Mouse (Mus musculus) liver, embryonic 14.5 days (tissue): ENCODE results near the gene Cux2. TPM values are rescaled to one million over a fixed set of nuclear protein-coding genes. Genes with fewer than 3 reads are reported as not detected.
A peak's percentile ranks its signal among the peaks of the same experiment; 100 is the strongest.

Experiments used
- ATAC-seq: fragments of 200-750 bp; cut with Nextera tagmentation; 2 replicates; pipeline ENCODE4 v1.8.0; 2017; ENCODE audit warnings: moderate number of reproducible peaks, mild to moderate bottlenecking, moderate library complexity; ENCODE audit not compliant: insufficient read depth
- DNase-seq, 3 experiments: peaks; one replicate each; pipeline ENCODE4 v3.0.0-alpha.2; 2012 to 2013; ENCODE audit warnings: low read depth in 3 of 3, low spot score in 3 of 3
- H3K27ac ChIP-seq: fragments of 300-500 bp; sonication (generic); 2 replicates; pipeline ENCODE4 v1.5.1; 2014; ENCODE audit warnings: moderate library complexity, mild to moderate bottlenecking, control low read depth, inconsistent platforms
- H3K27me3 ChIP-seq: fragments of 300-500 bp; sonication (generic); 2 replicates; pipeline ENCODE4 v1.6.1; 2014; ENCODE audit warnings: mild to moderate bottlenecking, low read length, moderate library complexity; ENCODE audit not compliant: control insufficient read depth, insufficient read depth
- H3K36me3 ChIP-seq: fragments of 300-500 bp; sonication (generic); replicated peaks from 2 replicates; pipeline ENCODE4 v1.6.1; 2014; ENCODE audit warnings: low read depth; ENCODE audit not compliant: control insufficient read depth, insufficient read depth
- H3K4me1 ChIP-seq, 2 experiments: fragments of 200-500 bp in 1 of 2; fragments of 300-500 bp in 1 of 2; sonication (generic) in 1 of 2; replicated peaks; 2 replicates each; pipeline ENCODE4 v1.6.1; 2012 to 2014; ENCODE audit warnings: antibody characterized with exemption in 1 of 2, inconsistent platforms in 1 of 2, low read length in 1 of 2; ENCODE audit not compliant: control insufficient read depth in 2 of 2, insufficient read depth in 2 of 2
- H3K4me2 ChIP-seq: fragments of 300-500 bp; sonication (generic); 2 replicates; pipeline ENCODE4 v1.6.1; 2014; ENCODE audit warnings: low read depth, mild to moderate bottlenecking, control low read depth, moderate library complexity
- H3K4me3 ChIP-seq, 2 experiments: fragments of 200-500 bp in 1 of 2; fragments of 300-500 bp in 1 of 2; sonication (generic) in 1 of 2; 2 replicates each; pipeline ENCODE4 v1.5.1; 2012 to 2014; ENCODE audit warnings: low read depth in 2 of 2, low read length in 2 of 2, mild to moderate bottlenecking in 2 of 2, control low read depth in 1 of 2, inconsistent platforms in 1 of 2, moderate library complexity in 1 of 2; ENCODE audit not compliant: insufficient read depth in 1 of 2
- H3K9ac ChIP-seq: fragments of 300-500 bp; sonication (generic); replicated peaks from 2 replicates; pipeline ENCODE4 v1.6.1; 2014; ENCODE audit warnings: mild to moderate bottlenecking, control low read depth, moderate library complexity
- H3K9me3 ChIP-seq: fragments of 300-500 bp; sonication (generic); 2 replicates; pipeline ENCODE4 v1.6.1; 2016; ENCODE audit warnings: low read length, mixed read lengths; ENCODE audit not compliant: control insufficient read depth
- CTCF ChIP-seq: IDR thresholded peaks from 2 replicates; pipeline ENCODE4 v1.5.1; 2016; ENCODE audit warnings: antibody characterized with exemption, low read depth, control low read depth
- EP300 ChIP-seq: IDR thresholded peaks from 2 replicates; pipeline ENCODE4 v1.6.1; 2016; ENCODE audit warnings: antibody characterized with exemption, low read depth
- WGBS: fragments of 180-500 bp; shearing (Covaris S2); extraction: QIAGEN DNeasy Blood & Tissue Kit; methylation state at CpG from one replicate; pipeline ENCODE4 v1.1.7; 2014; ENCODE audit not compliant: insufficient replicate concordance; 5-methylcytosine and 5-hydroxymethylcytosine counted together
- polyA plus RNA-seq, 2 experiments: library from polyadenylated mRNA; depleted of rRNA in 1 of 2; stranded (reverse) in 1 of 2; unstranded in 1 of 2; fragments of >200 nt; fragmentation: Nextera tagmentation in 1 of 2; extraction: Ambion mirVana in 1 of 2; gene quantifications; 2 replicates each; pipeline versions ENCODE4 v1.2.1 to v1.2.3; 2012 to 2014

Gene Cux2
- polyA plus RNA-seq, 2 experiments, result 1.0 to 1.4 TPM

GRCm38 (mm10) chr5:121815867-121816380 is 234.0 kb downstream of the Cux2 start:
- 68% methylated on average over 8 of the region's 8 CpGs for WGBS
- TF ChIP-seq CTCF, result no peak
- no peak for TF ChIP-seq EP300
- Histone ChIP-seq H3K27ac (no peak overlapping the region), H3K9ac (no peak overlapping the region), H3K4me3 (no peak overlapping the region), H3K4me2 (no peak overlapping the region), H3K27me3 (no peaks in the 10 kb centered on the region), H3K9me3 (no peaks in the 10 kb centered on the region), H3K36me3 (peaks cover 64% of the 10 kb centered on the region), H3K4me1 (peaks cover 0 to 2% of the 10 kb centered on the region in 2 experiments; a peak in 1 of 4 replicates)
- no peak for DNase-seq
- ATAC-seq, result no peak

- no peak overlapping the region for H3K27ac ChIP-seq
- ATAC-seq, result no peak
- no peak overlapping the region for H3K9ac ChIP-seq
- H3K4me2 ChIP-seq, result no peak overlapping the region
- TF ChIP-seq EP300 (no peak), CTCF (peak; percentile 78)
- H3K9me3 ChIP-seq, result no peaks in the 10 kb centered on the region
- DNase-seq, result peak in 1 of 3 experiments; percentile 44
- H3K36me3 ChIP-seq, result peaks cover 68% of the 10 kb centered on the region
- no peaks in the 10 kb centered on the region for H3K27me3 ChIP-seq
- no peak overlapping the region for H3K4me3 ChIP-seq
- 0 out of 4 replicates have a peak, but pooled peaks cover 0 to 2% of the 10 kb centered on the region in 2 experiments for H3K4me1 ChIP-seq
- 45% methylated on average over 3 of the region's 3 CpGs for WGBS
These were observed 234.8 kb downstream of the Cux2 start for GRCm38 (mm10) chr5:121815067-121815466.

GRCm38 (mm10) chr5:121813744-121814143 is 236.2 kb downstream of the Cux2 start:
- no peak overlapping the region for H3K4me3 ChIP-seq
- DNase-seq, result no peak
- no peak overlapping the region for H3K27ac ChIP-seq
- no peak overlapping the region for H3K4me2 ChIP-seq
- 0 out of 4 replicates have a peak, but pooled peaks cover 0 to 2% of the 10 kb centered on the region in 2 experiments for H3K4me1 ChIP-seq
- no peak for ATAC-seq
- peaks cover 63% of the 10 kb centered on the region for H3K36me3 ChIP-seq
- 87% methylated on average over 10 of the region's 10 CpGs for WGBS
- TF ChIP-seq EP300 (no peak), CTCF (no peak)
- no peak overlapping the region for H3K9ac ChIP-seq
- H3K9me3 ChIP-seq, result no peaks in the 10 kb centered on the region
- H3K27me3 ChIP-seq, result no peaks in the 10 kb centered on the region

- H3K27me3 ChIP-seq, result no peaks in the 10 kb centered on the region
- ATAC-seq, result no peak
- no peak overlapping the region for H3K27ac ChIP-seq
- WGBS, result 56% methylated on average over 7 of the region's 7 CpGs
- H3K9me3 ChIP-seq, result no peaks in the 10 kb centered on the region
- no peak for DNase-seq
- peaks cover 56% of the 10 kb centered on the region for H3K36me3 ChIP-seq
- 0 out of 4 replicates have a peak, but pooled peaks cover 0 to 2% of the 10 kb centered on the region in 2 experiments for H3K4me1 ChIP-seq
- no peak for TF ChIP-seq CTCF
- no peak for TF ChIP-seq EP300
- no peak overlapping the region for H3K4me2 ChIP-seq
- H3K4me3 ChIP-seq, result no peak overlapping the region
- H3K9ac ChIP-seq, result no peak overlapping the region
These were observed 237.2 kb downstream of the Cux2 start for GRCm38 (mm10) chr5:121812526-121813243.

- TF ChIP-seq EP300 (no peak), CTCF (no peak)
- no peak overlapping the region for H3K4me3 ChIP-seq
- 47% methylated on average over 5 of the region's 5 CpGs for WGBS
- peaks cover 44% of the 10 kb centered on the region for H3K36me3 ChIP-seq
- H3K4me1 ChIP-seq, result 0 out of 4 replicates have a peak, but pooled peaks cover 0 to 2% of the 10 kb centered on the region in 2 experiments
- no peak overlapping the region for H3K4me2 ChIP-seq
- DNase-seq (no peak), ATAC-seq (peak; percentile 29)
- no peak overlapping the region for H3K27ac ChIP-seq
- no peaks in the 10 kb centered on the region for H3K27me3 ChIP-seq
- H3K9ac ChIP-seq, result no peak overlapping the region
- H3K9me3 ChIP-seq, result no peaks in the 10 kb centered on the region
These were observed 238.4 kb downstream of the Cux2 start for GRCm38 (mm10) chr5:121811485-121811931.
